24 mouse cellular contexts compared by ENCODE assay signal in genomic region chr6:34463582-34463981, GRCm38 (mm10). TPM values are rescaled to one million over a fixed set of nuclear protein-coding genes. Genes with fewer than 3 reads are reported as not detected.
"Had no signal": no experiment of that assay in that cellular context is flagged by ENCODE, and none has a peak within 500 bp of the region (broad histone marks: within the 10 kb centered on the region; RNA-seq: fewer than 3 reads in every experiment).

No protein-coding gene starts in this region.

- H3K27me3 ChIP-seq: midbrain, embryonic 12.5 days; neural tube, embryonic 13.5 days; neural tube, embryonic 15.5 days; stomach, embryonic 15.5 days had no signal

- H3K9ac ChIP-seq: lung, embryonic 14.5 days; midbrain, embryonic 12.5 days; neural tube, embryonic 13.5 days; neural tube, embryonic 15.5 days; stomach, embryonic 15.5 days had no signal

- H3K27ac ChIP-seq: midbrain, embryonic 10.5 days; midbrain, embryonic 12.5 days; neural tube, embryonic 13.5 days; neural tube, embryonic 15.5 days; stomach, embryonic 15.5 days; stomach, postnatal 0 days had no signal

- H3K4me3 ChIP-seq: midbrain, embryonic 10.5 days; midbrain, embryonic 12.5 days; neural tube, embryonic 13.5 days; neural tube, embryonic 15.5 days; stomach, embryonic 15.5 days had no signal

- DNase-seq: lung, adult 18-20 months; lung, embryonic 14.5 days; lung, postnatal 10 days; lung, postnatal 4 days; midbrain, embryonic 14.5 days; retina, postnatal 1 day; right cerebral cortex, adult 18-20 months; right cerebral cortex, postnatal 25 days; right cerebral cortex, postnatal 4 days; spleen, adult 18-20 months; thymus, postnatal 14 days; thymus, postnatal 36 days had no signal

- H3K4me1 ChIP-seq: midbrain, embryonic 10.5 days; midbrain, embryonic 12.5 days; neural tube, embryonic 13.5 days; neural tube, embryonic 15.5 days; stomach, embryonic 15.5 days had no signal

- H3K36me3 ChIP-seq: midbrain, embryonic 10.5 days; midbrain, embryonic 12.5 days; neural tube, embryonic 13.5 days; neural tube, embryonic 15.5 days; stomach, embryonic 15.5 days had no signal

- ATAC-seq: midbrain, embryonic 16.5 days had no signal

- H3K9me3 ChIP-seq: midbrain, embryonic 10.5 days; midbrain, embryonic 12.5 days; neural tube, embryonic 13.5 days; neural tube, embryonic 15.5 days; stomach, embryonic 15.5 days had no signal

- H3K4me2 ChIP-seq: lung, embryonic 14.5 days; midbrain, embryonic 12.5 days; neural tube, embryonic 13.5 days; neural tube, embryonic 15.5 days; stomach, embryonic 15.5 days had no signal

RNA-seq across cellular contexts. Expression of gene Akr1b7, which starts 51.4 kb away (rescaled TPM):
- total RNA-seq: megakaryocyte, adult 5-6 weeks; megakaryocyte-erythroid progenitor cell, adult 5-6 weeks; monocyte, adult 5-6 weeks had no signal
- polyA plus RNA-seq: lung, embryonic 14.5 days; lung, embryonic 16.5 days; midbrain, embryonic 10.5 days; midbrain, embryonic 12.5 days; midbrain, embryonic 14.5 days; midbrain, embryonic 16.5 days; neural tube, embryonic 11.5 days; neural tube, embryonic 13.5 days had no signal
